Mouse (Mus musculus) spleen, postnatal 4 days (tissue): ENCODE results near the gene Slc6a12.

Experiments
- DNase-seq, 2 experiments: peaks; one replicate each; pipeline ENCODE4 v3.0.0; 2022; ENCODE audit warnings: low spot score in 2 of 2

Slc6a12 gene

DNA sequence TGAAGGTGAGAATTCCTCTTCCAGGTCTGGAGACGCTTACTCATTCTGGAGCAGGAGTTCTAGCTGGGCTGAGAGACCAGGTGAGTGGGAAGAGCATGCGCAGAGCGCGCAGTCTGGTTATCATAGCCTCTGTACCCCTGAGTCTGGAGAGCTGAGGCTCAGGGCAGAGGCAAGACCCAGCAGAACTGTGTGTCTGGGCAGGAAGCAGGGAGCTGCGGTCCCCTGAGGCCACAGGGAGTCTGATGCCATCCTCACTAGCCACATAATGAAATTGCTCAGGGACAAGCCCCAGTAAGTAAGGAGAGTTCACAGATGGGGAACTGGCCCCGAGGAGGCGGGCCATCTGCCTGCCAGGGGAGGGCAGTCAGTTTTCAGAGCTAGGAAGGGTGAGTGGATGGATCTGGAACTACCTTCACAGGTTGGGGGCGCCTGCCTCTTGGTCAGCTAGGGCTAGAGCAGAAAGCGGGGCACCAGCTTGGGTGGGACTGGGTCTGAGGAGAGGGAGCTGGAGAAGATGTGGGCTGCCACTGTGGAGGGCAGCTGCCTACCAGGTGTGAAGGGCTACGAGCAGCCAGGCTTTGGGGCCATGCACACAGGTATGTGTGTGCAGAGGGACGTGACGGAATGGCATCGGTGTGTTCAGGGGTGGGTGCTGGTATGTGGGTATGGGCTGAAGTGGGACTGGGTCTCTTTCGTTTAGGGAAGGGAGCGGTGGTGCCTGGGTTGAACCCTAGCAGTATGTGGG is at the start of gene Slc6a12:
Gene Slc6a12, plus strand, starts transcription at position 51 of the 745 bp plus-strand sequence.
- DNase-seq, result peak in 1 of 2 experiments; percentile 33

DNA sequence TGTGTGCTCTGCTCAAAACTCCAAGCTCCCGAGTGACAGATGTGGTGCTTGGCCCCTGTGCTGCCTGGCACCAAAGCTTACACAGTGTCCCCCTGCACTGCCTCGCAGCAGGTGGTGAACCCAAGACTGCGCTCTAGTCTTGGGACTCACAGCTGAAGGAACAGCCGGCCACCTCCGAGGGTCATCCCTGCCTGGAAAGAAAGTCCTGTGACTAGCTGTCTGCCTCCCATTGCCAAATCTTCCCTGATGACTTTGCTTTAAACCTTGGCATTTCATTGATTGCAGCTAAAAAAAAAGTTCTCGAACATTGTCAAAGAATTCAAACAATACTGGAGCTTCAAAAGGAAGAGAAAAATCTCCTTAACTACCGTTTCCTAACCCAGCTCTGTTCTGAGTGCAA is 43.6 kb upstream of the Slc6a12 start:
- no peak for DNase-seq

DNA sequence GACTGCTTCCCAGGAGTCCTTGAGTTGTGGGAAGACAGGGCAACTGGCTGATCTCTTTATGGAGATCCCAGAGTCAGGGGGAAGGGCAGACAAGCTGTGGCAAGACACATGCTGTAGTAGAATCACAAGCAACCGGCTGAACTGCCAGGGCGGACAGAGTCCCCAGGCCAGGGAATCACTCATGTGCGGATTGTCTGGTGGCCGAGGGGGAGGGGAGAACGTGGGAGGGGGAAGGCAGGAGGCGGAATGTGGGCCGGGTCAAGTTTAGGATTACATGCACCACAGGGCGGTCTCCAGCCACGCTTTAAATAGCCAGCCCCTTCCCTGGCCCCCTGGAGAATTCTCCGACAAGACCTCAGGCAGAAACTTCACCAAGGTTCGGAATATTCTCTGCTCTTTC is 42.9 kb upstream of the Slc6a12 start, which contains the start of gene Slc6a13:
Gene Slc6a13, plus strand, starts transcription at position 274 of the 400 bp plus-strand sequence.
- DNase-seq, result no peak

DNA sequence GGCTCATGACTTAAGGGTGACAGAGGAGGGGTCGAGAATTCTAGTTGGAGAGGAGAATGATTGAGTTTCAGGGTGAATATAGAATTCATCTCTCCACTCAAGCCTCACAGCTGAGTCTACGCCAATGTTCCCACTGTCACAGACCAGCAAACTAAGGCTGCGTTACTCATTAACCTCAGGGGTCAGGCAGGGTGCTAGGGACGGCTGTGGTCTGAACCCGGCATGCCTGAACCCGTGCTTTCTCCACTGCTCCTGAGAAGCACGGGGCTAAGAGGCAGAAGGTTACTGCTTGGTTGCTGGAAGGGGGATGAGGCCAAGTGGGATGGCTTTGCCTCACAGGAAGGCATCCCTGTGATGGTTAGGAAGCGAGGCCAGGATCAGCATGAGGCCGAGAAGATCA is 42.4 kb upstream of the Slc6a12 start:
- DNase-seq, result no peak

DNA sequence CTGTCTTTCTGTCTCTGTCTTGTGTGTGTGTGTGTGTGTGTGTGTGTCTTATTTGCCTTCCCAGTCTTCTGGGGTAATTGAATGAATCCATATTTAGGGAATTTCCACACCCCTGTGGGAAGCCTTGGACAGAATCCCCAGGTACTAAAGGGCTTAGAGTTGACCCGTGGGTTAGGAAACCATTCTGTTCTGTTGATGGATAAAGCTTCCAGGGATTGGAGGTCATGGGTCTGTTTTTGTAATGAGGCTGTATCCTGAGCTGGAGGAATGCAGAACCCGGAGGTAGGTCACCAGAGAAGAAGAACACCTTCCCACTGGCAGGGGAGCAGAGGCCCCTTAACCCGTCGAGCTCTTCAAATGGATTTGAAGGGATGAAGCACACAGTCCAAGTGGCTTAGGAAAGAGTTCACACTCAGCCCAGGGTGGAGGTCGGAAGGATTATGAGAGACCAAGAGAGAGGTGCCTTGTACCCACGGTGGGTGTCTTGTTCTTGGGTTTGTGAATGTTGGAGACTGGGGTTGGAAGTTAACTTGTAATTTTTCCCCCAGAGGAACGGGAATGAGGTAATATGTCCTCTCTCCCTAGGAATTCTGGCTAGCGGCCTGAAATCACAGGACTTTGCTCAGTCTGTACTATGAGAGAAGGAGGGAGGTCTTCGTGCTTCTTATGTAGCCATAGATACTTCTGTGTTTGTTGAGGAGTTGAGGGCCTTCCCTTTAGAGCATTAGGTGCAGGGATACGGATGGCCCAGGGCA is 39.2 kb upstream of the Slc6a12 start:
- DNase-seq, result no peak

DNA sequence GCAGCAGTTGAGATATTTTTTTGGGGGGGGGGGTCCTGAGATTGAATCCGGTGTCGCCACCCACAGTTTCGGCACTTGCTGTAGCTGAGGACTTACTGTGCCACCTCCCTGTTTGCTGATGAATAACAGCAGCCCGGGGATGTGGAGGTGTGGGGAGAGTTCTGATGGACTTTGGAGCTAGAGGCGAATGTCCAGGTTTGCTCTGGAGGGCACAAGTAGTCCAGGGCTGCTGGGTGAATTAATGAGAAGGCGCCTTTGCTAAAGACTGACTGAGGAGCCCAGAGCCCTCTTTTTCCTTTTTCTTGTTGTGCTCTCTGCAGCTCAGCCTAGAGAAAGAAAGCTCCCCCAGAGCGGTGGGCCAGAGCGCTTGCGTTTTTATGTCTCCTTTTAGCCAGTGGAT is 38.2 kb upstream of the Slc6a12 start:
- DNase-seq, result no peak

DNA sequence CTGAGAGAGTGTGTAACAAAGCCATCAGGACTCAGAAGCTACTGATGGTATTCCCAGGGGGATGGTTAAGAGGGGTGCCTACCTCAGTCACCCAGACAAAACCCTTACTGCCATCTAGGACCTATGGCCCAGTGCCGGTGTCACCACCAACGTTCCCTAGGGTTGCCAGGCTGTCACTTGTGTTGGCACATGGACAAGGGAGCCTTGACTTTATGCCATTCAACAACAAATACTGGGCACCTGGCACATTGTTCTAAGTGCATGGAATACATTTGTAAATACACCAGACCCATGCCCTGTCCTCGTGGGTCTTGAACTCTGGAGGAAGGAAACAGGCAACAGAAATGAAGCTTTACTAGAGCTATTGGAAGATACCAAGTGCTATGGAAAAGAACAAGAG is 37.3 kb upstream of the Slc6a12 start:
- no peak for DNase-seq

DNA sequence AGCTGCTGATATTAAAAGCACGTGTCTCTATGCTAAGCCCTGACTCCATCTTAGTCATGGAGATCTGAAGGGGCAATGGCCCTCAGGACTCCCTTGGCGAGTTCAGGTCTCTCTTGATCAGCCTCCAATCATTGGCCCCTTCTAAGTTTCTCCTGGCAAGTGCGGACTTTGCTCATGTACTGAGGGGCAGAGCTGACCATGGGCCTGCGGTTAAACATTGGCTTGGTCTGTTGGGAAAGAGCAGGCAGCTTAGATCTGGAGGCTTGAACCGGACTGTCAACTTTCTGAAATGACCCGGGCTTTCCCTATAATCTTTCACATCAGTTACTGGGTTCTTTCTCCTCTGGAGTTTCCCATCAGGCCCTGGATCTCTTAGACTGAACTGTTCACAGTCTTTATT is 31.9 kb upstream of the Slc6a12 start:
- DNase-seq, result no peak

DNA sequence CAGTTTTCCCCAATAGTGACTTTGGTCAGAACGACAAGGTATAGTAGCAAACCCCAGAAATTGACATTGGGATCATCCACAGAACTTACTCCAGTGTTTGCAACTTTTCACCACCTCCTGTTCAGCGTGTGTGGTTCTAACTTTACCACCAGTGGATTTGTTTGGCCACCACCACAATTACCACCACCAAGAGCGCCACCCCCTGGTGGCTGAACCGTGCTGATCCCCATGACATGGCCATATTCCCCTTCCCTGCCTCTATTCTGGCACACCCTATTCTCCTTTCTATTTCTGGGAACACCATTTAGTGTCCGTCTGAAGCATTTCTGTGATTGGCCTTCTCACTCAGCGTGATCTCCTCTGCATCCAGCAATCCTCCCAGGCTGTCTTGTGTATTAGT is 23.8 kb upstream of the Slc6a12 start:
- DNase-seq, result no peak

DNA sequence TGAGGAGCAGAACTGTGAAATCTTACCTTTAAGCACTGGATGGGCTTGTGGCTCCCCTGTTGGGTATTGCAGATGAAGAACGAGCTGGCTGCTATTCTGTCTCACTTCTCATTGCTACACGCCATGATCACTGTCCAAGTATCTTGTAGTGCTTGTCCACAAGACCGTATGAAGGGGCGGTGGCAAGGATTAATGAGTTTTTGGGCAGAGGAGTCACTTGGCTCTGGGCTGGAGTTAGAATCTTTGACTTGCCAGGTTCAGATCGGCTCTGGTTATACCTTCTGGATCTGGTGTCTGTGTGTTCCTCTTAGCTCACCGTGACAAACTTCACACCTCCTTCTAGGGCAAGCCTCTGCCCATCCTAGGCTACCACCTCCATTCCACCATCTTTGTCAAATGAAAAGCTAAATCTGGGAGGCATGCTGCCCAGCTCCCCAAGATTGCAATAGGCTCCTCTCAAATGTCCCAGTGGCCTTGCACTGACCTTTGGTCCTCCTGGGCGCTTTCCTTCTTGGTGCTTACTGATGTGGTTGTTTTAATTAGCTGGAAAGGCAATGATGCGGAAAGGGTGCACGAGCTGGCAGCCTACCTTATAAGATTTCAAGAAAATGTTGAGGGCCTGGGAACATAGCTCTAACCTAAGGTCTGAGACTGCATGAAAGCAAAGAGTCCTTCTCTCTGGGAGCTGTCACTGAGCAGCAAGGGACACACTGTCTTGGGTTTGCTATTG is 20.3 kb upstream of the Slc6a12 start:
- DNase-seq, result no peak

DNA sequence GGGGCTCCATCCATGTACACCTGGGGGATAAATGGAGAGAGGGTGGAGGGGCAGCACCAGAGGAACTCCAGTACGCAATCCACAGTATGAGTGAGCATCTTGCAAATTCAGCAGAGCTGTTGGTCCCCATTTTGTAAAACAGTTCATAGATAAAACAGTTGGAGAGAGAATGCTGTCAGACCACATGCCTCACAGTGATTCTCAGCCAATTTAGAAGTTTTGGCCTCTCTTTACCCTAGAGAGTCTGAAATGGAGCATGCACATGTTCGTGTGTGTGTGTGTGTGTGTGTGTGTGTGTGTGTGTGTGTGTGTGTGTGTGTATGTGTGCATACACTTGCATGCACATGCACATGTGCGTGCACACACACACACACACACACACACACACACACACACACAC is 17.6 kb upstream of the Slc6a12 start:
- DNase-seq, result no peak

DNA sequence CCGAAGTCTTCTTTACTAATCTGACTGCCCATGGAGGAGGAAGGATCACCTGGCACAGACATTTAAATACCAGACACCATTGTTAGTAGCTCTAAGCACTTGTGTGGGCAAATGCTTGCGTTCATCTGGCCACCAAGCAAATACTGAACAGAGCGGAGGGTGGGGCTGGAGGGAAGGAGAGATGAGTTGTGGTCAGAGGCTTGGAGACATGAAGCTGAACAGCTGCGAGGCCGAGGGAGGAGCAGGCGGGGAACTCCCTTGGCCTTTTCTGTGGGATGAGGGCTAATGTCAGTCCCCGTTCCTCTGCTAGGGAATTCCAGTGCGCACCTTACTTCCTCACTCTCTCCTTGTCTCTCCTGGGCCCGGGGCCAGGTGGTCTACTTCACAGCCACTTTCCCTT is 17.1 kb upstream of the Slc6a12 start:
- no peak for DNase-seq

DNA sequence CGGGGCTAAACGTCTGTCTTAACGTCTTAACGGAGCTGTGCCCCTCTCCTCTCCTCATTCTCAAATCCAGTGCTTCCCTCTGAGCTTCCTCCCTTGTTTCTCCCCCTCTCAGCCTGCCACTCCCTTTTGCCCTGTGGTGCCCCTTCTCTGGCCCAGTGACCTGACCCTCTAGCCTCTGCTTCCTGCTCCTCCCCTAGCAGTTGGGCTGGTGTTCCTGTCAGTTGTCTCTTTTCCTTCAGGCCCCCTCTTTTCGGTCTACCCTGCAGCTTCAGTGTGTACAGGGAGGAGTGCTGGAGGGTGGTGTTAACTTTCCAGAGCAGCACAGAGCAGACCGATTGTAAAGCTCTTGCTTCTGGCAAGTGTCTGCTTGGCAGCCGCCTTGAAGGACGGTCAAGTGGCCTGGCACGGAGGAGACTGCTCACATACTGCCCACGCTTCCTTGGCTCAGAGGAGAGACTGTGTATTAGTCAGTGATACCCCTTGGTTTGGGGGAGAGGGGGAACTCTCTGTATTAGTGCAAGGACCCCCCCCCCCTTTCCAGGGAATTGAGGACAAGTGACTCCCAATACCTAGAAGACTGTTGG is 16.3 kb upstream of the Slc6a12 start:
- no peak for DNase-seq

DNA sequence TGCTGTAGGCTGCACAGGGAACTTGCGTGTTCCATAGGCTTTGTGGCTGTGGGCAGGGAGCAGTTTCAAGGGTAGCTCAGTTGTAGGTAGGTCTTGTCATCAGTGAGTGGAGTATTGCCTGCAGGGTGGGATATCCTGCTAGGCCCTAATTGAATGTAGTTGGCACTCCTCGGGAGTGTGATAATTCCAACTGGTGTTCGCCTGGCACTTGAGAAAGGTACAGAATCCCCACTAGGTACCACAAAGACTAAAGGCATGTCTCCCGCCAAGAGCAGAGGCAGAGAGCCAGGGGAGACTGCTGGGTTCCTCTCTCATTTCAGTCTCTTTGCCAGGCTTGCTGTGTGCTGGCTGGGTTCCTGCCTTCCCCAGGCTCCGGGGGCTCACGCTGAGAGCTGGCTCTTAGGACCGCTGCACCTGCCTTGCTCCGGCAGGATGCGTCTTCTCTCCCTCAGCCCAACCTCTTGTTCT is 14.4 kb upstream of the Slc6a12 start:
- no peak for DNase-seq

DNA sequence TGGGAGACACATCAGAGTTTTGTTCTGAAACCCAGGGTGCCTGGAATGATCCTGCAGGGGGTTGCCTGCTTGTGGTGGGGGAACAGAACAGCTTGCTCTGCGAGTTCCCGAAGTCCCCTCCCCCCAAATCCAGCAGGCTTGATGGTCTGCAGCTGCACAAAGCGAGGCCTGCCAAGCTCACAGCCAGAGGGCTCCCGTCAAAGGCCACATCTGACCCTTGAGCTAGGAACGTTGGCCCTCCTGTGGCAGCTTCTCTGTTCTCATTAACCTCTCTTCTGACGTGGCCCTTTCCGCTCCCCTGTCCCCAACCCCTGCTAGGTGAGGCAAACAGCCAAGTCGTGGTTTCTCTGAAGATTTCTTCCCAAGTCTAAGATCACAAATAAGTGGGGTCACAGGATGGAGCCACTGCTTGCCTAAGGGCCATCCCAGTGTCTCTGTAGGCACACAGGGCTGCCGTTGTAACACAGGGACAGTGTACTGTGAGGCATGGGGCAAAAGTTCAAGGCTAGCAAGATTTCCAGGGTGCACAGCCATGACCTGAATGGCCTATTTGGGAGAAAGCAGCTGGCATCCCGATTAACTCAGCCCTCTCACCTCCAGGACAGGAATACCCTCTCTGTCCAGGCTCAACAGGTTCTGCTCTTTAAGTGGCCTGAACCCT is 12.9 kb upstream of the Slc6a12 start:
- DNase-seq, result no peak

DNA sequence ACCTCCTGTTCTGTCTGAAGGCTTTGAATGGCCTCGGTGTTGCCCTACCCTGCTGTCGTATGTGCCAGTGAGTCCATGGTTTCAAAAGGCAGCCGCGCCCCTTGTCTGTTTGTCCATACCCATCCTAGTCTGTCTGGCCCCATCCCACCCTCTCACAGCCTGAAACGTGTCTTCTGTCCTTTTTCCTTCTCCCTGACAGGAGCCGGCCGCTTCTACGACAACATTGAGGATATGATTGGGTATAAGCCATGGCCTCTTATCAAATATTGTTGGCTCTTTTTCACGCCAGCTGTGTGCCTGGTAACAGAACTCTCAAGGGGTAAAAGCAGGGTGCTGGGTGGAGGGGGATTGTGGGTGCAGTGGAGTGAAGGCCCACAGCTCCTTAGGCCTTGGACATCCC is 7.0 kb upstream of the Slc6a12 start:
- no peak for DNase-seq

DNA sequence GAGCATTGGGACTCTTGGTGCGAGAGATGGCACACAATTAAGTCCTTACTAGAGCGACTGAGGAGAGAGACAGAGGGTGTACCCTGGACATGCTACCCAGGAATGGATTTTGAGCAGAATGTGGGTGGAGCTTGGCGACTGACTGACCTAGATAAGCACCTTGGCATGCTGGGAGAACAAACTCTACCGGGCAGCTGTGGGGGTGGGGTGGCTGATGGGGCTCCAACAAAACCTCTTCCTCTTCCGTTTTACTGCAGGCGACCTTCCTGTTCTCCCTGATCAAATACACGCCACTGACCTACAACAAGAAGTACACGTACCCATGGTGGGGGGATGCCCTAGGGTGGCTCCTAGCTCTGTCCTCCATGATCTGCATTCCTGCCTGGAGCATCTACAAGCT is 6.3 kb upstream of the Slc6a12 start:
- peak; percentile 79 to 83 for DNase-seq

DNA sequence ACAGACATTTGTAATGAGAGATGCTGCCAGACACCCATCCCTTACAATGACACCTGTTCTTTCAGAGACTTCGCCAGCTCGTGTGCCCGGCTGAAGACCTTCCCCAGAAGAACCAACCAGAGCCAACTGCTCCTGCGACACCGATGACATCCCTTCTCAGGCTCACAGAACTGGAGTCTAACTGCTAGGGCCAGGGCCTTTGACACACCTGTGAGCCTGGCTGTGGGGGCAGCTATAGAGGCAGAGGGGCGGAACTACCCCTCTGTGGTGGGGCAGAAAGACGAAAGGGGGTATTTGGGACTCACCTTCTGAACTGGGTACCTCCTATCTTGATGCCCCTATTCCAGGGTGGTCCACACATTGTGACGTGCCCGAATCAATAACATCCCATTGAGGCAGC is 5.6 kb upstream of the Slc6a12 start:
- no peak for DNase-seq

DNA sequence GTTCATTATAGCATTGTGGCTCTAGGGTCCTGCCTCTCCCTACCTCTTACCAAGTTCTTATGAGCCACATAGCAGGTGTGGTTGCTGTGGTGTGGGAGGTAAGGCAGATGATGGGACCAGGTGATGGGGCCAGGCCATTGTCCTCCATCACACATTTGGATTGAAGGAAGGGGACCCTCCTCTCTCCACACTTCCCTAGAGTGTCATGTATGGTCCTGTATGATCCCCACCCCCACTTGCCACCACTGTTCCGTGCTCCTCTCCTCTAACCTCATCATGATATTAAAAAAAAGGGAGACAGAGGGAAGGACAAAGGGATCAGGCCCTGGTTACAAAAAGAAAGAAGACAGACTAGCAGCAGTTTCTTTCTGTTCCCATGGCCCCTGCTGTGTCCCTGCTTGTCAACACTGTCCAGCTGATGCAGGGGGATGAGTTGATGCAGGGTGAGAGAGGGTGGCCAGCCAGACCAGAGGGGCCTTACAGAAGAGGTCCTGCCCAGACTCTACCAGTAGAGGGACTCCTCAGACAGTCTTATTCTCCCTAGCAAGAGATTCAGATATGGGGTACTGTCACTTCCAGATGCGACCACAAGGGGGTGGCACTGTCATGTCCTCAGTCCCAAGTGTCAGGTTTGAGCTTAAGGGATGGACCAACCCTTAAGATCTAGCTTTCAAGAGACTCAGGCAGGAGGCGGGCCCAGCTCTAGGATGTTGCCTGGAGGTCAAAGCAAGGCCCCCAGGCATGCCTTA is 4.9 kb upstream of the Slc6a12 start:
- DNase-seq, result peak; percentile 82 to 90

DNA sequence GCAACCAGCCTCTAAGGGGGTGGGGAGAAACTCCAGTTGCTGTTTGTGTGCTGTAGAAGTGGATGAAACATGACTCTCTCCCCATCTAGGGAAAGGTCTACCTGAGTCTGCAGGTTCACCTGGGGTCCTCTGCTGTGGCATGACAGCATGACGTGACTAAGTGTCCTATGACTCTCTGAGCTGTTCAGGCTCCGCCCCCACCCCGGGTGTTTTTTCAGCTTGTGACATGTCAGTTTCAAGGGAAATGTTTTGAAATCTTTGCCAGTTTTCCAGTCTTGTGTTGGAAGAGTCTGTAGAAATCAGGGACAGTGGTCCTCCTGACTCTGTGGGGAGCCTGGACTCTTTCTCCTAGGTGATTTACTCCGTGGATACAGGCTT is 4.4 kb upstream of the Slc6a12 start:
- no peak for DNase-seq

DNA sequence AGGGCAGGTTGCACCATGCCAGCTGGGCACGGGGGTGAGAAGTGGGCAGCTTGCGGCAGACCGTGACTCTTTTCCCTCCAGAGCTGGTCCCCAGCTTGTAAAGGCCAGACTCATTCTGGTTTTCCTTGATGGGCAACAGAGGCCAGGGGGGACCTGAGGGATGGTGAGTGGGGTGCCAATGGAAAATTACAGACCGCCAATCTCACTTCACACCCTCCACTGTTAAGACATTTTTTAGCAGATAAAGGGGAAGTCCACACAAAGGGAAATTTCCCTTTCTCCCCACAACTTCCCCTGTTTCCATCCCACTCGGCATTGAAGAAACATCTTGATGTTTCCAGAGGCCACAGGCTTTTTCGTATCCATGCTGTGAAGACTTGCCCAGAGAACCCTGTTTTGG is 1.2 kb upstream of the Slc6a12 start:
- no peak for DNase-seq
